Mouse (Mus musculus) heart, adult 2 months (tissue): ENCODE measurements around the gene Thbs3. TPM values are rescaled to one million over a fixed set of nuclear protein-coding genes. Genes with fewer than 3 reads are reported as not detected.

Source experiments
- DNase-seq, 2 experiments: peaks; one replicate each; pipeline ENCODE4 v3.0.0; 2021
- H3K27ac ChIP-seq: fragments of 200-600 bp; 2 replicates; pipeline ENCODE4 v1.8.1; 2022
- H3K27me3 ChIP-seq: fragments of 200-500 bp; 2 replicates; pipeline ENCODE4 v1.6.1; 2012; ENCODE audit warnings: mild to moderate bottlenecking, low read length, inconsistent platforms, mixed read lengths; ENCODE audit not compliant: control insufficient read depth, insufficient read depth
- H3K36me3 ChIP-seq: fragments of 200-500 bp; 2 replicates; pipeline ENCODE4 v1.6.1; 2012; ENCODE audit warnings: low read length, inconsistent platforms; ENCODE audit not compliant: control insufficient read depth, insufficient read depth
- H3K4me1 ChIP-seq: fragments of 200-500 bp; 2 replicates; pipeline ENCODE4 v1.6.1; 2011; ENCODE audit warnings: low read length; ENCODE audit not compliant: control insufficient read depth, insufficient read depth
- H3K4me3 ChIP-seq: fragments of 200-600 bp; 2 replicates; pipeline ENCODE4 v1.8.1; 2022
- H3K79me2 ChIP-seq: fragments of 200-500 bp; replicated peaks from 2 replicates; pipeline ENCODE4 v1.6.1; 2012; ENCODE audit warnings: mild to moderate bottlenecking, inconsistent platforms, low read length, moderate library complexity, mixed read lengths; ENCODE audit not compliant: control insufficient read depth, insufficient read depth
- H3K9ac ChIP-seq: fragments of 200-500 bp; 2 replicates; pipeline ENCODE4 v1.6.1; 2012; ENCODE audit warnings: low read depth, mild to moderate bottlenecking, control low read depth, inconsistent platforms, low read length, mixed read lengths
- CTCF ChIP-seq: fragments of 200-600 bp; IDR thresholded peaks from 2 replicates; pipeline ENCODE4 v1.8.1; 2022; ENCODE audit warnings: antibody characterized with exemption, mild to moderate bottlenecking, moderate library complexity
- EP300 ChIP-seq: fragments of 200-500 bp; IDR thresholded peaks from 2 replicates; pipeline ENCODE4 v1.6.1; 2011; ENCODE audit warnings: low read depth, low read length, control low read depth; ENCODE audit not compliant: insufficient read depth
- POLR2A ChIP-seq: fragments of 200-500 bp; IDR thresholded peaks from 2 replicates; pipeline ENCODE4 v1.6.1; 2011; ENCODE audit warnings: mild to moderate bottlenecking, low read depth, low read length, control low read depth; ENCODE audit not compliant: insufficient read depth
- WGBS: fragments of 180-500 bp; shearing (Covaris S2); methylation state at CpG from one replicate; pipeline ENCODE4 v1.1.7; 2018; 5-methylcytosine and 5-hydroxymethylcytosine counted together
- intact Hi-C: fragments of 180-260 bp; cut with DNase I; formaldehyde crosslinking; loops from one replicate; pipeline ENCODE4 v1.15.1; 2025
- polyA plus RNA-seq: library from polyadenylated mRNA; depleted of rRNA; stranded (reverse); fragments of >200 nt; gene quantifications from 2 replicates; pipeline ENCODE4 v1.2.3, GENCODE M21; 2012
- total RNA-seq, 2 experiments: library from RNA; stranded (reverse); gene quantifications; 2 replicates each; pipeline ENCODE4 v1.2.3; 2021

The Thbs3 gene
- total and polyA plus RNA-seq, 3 experiments, result 3.4 to 15.8 (median 5.1) TPM

DNA sequence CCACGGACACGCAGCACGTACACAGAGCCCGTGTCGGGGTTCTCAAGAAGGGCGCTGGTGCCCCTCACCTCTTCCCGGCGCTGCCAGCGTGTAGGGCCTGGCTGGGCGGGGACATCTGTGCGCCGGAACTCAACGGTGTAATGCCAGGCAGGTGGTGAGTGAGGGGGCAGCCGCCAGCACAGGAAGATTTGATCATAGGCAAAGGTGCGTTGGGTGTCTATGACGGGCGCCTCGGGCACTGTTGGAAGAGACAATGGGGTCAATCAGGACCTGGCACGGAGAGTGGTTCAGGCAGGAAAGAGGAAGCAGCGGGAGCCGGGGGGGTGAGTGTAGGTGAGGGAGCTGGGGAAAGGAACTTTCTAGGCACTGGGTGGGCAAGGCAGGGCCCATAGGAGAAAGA lies 22.7 kb downstream of the Thbs3 start:
- Histone ChIP-seq H3K4me1 (0 out of 2 replicates have a peak, but pooled peaks cover 1% of the 10 kb centered on the region), H3K27ac (no peak overlapping the region), H3K9ac (no peak overlapping the region), H3K36me3 (no peaks in the 10 kb centered on the region), H3K4me3 (no peak overlapping the region), H3K27me3 (no peaks in the 10 kb centered on the region), H3K79me2 (no peaks in the 10 kb centered on the region)
- WGBS, result 83% methylated on average over 21 of the region's 21 CpGs
- no peak for DNase-seq
- TF ChIP-seq EP300 (no peak), POLR2A (no peak), CTCF (no peak)
- intact Hi-C loops, result no loop called here

DNA sequence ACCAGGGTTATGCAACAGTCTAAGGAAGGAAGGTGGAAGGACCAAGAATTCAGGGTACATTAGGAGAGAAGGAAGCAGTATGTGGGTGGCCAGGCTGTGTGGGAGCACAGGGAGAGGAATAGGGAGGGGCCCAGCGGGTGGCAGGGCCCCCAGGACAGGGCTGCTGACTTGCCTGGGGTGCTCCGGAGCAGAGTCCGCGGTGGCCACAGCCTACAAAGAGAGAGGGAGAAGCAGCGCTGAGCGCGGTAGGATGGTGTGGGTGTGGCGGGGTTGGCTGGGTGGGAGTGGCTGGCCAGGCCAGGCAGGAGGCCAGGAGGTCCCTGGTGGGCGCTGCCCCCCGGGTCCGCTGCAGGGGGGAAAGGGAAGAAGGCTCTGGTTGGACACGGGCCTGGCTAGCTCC lies 23.5 kb downstream of the Thbs3 start:
- Histone ChIP-seq H3K79me2 (no peaks in the 10 kb centered on the region), H3K27ac (no peak overlapping the region), H3K4me1 (no peaks in the 10 kb centered on the region), H3K4me3 (no peak overlapping the region), H3K36me3 (no peaks in the 10 kb centered on the region), H3K9ac (no peak overlapping the region), H3K27me3 (no peaks in the 10 kb centered on the region)
- no peak for DNase-seq
- WGBS, result 54% methylated on average over 12 of the region's 12 CpGs
- no peak for TF ChIP-seq POLR2A
- no peak for TF ChIP-seq EP300
- no peak for TF ChIP-seq CTCF
- intact Hi-C loops, result no loop called here

GRCm38 (mm10) chr3:89242331-89242895 lies 27.4 kb downstream of the Thbs3 start:
- intact Hi-C loops, result no loop called here
- 67% methylated on average over 9 of the region's 9 CpGs for WGBS

DNA sequence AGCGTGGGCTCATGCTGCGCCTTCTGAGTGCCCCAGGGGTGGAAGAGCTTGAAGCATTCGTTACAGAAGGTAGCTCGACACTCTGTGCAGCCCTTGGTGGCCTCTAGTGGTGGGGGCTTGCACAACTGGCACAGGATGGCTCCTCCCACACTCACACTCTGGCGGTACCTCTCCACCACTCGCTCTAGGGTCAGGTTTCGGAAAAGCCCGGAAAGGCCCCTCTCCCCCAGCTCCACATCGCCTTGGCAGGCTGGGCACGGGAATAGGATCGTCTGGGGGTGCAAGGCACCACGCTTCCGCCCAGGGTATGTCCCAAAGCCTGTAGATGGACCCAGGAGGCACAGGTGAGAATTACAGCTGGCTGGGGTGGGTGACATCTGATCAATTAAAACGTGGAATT lies 28.6 kb downstream of the Thbs3 start:
- Histone ChIP-seq H3K9ac (no peak overlapping the region), H3K27me3 (no peaks in the 10 kb centered on the region), H3K4me3 (no peak overlapping the region), H3K27ac (no peak overlapping the region), H3K79me2 (no peaks in the 10 kb centered on the region), H3K4me1 (peaks cover 1% of the 10 kb centered on the region; the same call in 1 of the 2 replicates), H3K36me3 (no peaks in the 10 kb centered on the region)
- TF ChIP-seq POLR2A, result no peak
- peak; percentile 61 for TF ChIP-seq CTCF
- intact Hi-C loops, result no loop called here
- 36% methylated on average over 14 of the region's 14 CpGs for WGBS
- DNase-seq, result peak in 1 of 2 experiments; percentile 50

More at GRCm38 (mm10) chr3:89242331-89242895, 27.4 kb downstream of the Thbs3 start:
- Histone ChIP-seq H3K79me2 (no peaks in the 10 kb centered on the region), H3K27me3 (no peaks in the 10 kb centered on the region), H3K9ac (no peak overlapping the region), H3K4me1 (peaks cover 1% of the 10 kb centered on the region; the same call in 1 of the 2 replicates), H3K27ac (no peak overlapping the region), H3K36me3 (no peaks in the 10 kb centered on the region), H3K4me3 (no peak overlapping the region)
- TF ChIP-seq CTCF (peak; percentile 74), POLR2A (no peak)
- DNase-seq, result peak in 1 of 2 experiments; percentile 53

DNA sequence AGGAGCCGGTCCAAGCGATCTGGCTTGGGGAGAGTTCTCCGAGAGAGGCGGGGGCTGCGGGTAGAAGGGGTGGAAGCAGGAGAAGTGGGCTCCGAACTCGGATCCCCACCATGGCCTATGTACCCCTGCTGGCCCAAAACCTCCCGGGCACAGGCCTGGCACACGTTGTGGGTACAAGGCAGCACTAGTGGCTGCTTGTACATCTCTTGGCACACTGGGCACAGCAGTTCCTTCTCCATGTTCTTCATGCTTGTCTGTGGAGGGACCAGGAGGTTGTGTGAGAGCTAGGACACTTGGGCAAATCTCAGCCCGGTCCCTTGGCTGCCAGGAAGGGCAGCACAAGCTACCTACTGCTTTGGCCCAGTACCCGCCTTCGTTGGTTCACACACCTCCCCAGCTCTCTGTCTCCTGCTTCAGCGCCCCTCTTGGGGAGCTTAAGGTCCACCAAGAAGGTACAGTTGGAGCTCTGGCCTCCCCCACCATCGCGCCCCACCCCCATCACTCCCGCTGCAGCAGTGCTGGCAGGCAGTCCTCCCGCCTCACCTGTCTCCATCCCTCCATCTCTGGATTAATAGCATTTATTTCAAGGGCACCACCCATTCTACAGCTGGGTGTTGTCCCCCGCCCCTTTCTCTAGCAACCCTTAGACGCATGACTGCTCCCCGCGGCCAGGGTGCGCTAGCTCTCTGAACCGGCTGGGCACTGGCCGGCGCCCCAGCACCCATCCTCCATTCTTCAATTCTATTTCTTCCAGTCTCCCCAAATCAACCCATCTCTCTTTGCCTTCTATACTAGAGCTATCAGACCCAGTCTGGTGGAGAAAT lies 29.4 kb downstream of the Thbs3 start:
- intact Hi-C loops, result no loop called here
- Histone ChIP-seq H3K4me3 (no peak overlapping the region; the same call in 1 of the 2 replicates), H3K9ac (no peak overlapping the region)

More for the DNA sequence above, 29.4 kb downstream of the Thbs3 start:
- 31% methylated on average over 25 of the region's 25 CpGs for WGBS
- H3K27ac ChIP-seq, result no peak overlapping the region
- DNase-seq, result no peak
- H3K27me3 ChIP-seq, result no peaks in the 10 kb centered on the region
- TF ChIP-seq POLR2A (no peak), EP300 (no peak), CTCF (peak; percentile 51)
- no peaks in the 10 kb centered on the region for H3K36me3 ChIP-seq
- H3K4me1 ChIP-seq, result peaks cover 1% of the 10 kb centered on the region; the same call in 1 of the 2 replicates
- H3K79me2 ChIP-seq, result no peaks in the 10 kb centered on the region
